Mouse (Mus musculus) embryo, embryonic 11.5 days (tissue): ENCODE measurements around the gene Akap2.

Experiments used
- DNase-seq: peaks from one replicate; pipeline ENCODE4 v3.0.0-alpha.2; 2012; ENCODE audit warnings: low read depth, low spot score

Akap2 gene

GRCm38 (mm10) chr4:57829740-57830139 lies 112.3 kb downstream of the Akap2 start:
- no peak for DNase-seq

GRCm38 (mm10) chr4:57832318-57832717 lies 114.9 kb downstream of the Akap2 start:
- DNase-seq = no peak

- no peak for DNase-seq
These were observed 115.6 kb downstream of the Akap2 start for GRCm38 (mm10) chr4:57833060-57833459.

GRCm38 (mm10) chr4:57834141-57834540 lies 116.7 kb downstream of the Akap2 start:
- no peak for DNase-seq

- no peak for DNase-seq
These were observed 119.6 kb downstream of the Akap2 start for GRCm38 (mm10) chr4:57837089-57837488.

- DNase-seq = no peak
These were observed 121.9 kb downstream of the Akap2 start for GRCm38 (mm10) chr4:57839343-57839742.

GRCm38 (mm10) chr4:57841911-57842310 lies 124.5 kb downstream of the Akap2 start:
- no peak for DNase-seq

- no peak for DNase-seq
These were observed 125.2 kb downstream of the Akap2 start for GRCm38 (mm10) chr4:57842472-57843305.

GRCm38 (mm10) chr4:57845031-57845431 lies 127.6 kb downstream of the Akap2 start:
- DNase-seq = no peak

- no peak for DNase-seq
These were observed 128.2 kb downstream of the Akap2 start for GRCm38 (mm10) chr4:57845541-57846210.

GRCm38 (mm10) chr4:57846381-57846990 lies 129.0 kb downstream of the Akap2 start:
- DNase-seq = no peak

GRCm38 (mm10) chr4:57846991-57847422 lies 129.6 kb downstream of the Akap2 start:
- DNase-seq = no peak

GRCm38 (mm10) chr4:57847676-57848075 lies 130.2 kb downstream of the Akap2 start:
- DNase-seq = no peak

- no peak for DNase-seq
These were observed 132.0 kb downstream of the Akap2 start for GRCm38 (mm10) chr4:57849465-57849864.

GRCm38 (mm10) chr4:57851731-57852130 lies 134.3 kb downstream of the Akap2 start:
- DNase-seq = no peak

- DNase-seq = no peak
These were observed 135.1 kb downstream of the Akap2 start for GRCm38 (mm10) chr4:57852461-57853040.

- no peak for DNase-seq
These were observed 136.7 kb downstream of the Akap2 start for GRCm38 (mm10) chr4:57854181-57854580.

GRCm38 (mm10) chr4:57855281-57855941 lies 138.0 kb downstream of the Akap2 start:
- no peak for DNase-seq

GRCm38 (mm10) chr4:57856673-57857072 lies 139.2 kb downstream of the Akap2 start:
- DNase-seq = no peak

GRCm38 (mm10) chr4:57860204-57860611 lies 142.8 kb downstream of the Akap2 start:
- no peak for DNase-seq

- DNase-seq = no peak
These were observed 143.7 kb downstream of the Akap2 start for GRCm38 (mm10) chr4:57861166-57861565.

GRCm38 (mm10) chr4:57861856-57862255 lies 144.4 kb downstream of the Akap2 start:
- no peak for DNase-seq
